Mouse (Mus musculus): ENCODE data around the gene Tfeb. TPM values are rescaled to one million over a fixed set of nuclear protein-coding genes. Genes with fewer than 3 reads are reported as not detected.
A peak's percentile ranks its signal among the peaks of the same experiment; 100 is the strongest.

The Tfeb gene
- total RNA-seq, 1 experiment from 2014 or later, result 86.0 TPM

DNA sequence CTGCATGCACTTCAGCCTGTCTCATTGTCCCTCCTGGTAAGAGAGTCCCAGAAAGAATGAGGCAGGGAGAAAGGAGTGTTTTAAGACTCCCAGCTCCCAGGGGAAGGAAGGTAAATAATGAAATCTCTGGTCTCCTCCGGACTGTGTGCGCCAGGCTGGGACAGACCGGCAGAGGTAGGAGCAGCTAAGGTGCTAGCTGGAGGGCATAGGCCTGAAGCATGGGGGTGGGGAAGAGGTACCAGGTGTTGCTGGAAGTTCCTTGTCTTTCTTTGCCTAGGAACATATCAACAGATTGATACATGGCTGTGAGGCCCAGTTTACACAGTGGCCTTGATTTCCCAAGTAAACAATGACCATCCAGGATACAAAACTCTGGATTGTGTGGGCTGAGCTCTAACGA is 27.9 kb upstream of the Tfeb start:
- ATAC-seq (ENCODE audit: extremely low read depth, insufficient number of reproducible peaks, low FRiP score, poor library complexity, severe bottlenecking), result no peak

GRCm38 (mm10) chr17:47710036-47710435 is 26.8 kb upstream of the Tfeb start:
- no peak for ATAC-seq (ENCODE audit: extremely low read depth, insufficient number of reproducible peaks, low FRiP score, poor library complexity, severe bottlenecking)

DNA sequence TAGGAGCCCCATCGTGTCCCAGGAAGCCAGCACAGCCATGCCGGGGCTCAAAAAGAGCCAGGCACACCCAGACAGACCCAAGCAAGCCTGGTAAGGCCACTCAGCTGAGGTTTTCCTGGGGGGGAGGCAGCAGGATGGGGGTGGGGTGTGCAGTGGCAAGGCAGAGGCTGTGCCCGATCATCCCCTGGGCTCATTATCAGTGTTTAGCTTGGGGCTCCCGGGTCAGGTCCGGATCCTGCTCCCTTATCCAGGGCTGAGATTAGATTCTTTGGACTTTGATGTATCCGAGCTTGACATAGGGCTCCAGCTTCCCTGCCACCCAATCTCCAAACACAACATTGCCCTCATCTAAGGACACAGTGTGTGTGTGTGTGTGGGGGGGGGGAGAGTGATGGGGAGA is 24.9 kb upstream of the Tfeb start:
- ATAC-seq (ENCODE audit: extremely low read depth, insufficient number of reproducible peaks, low FRiP score, poor library complexity, severe bottlenecking), result no peak

- ATAC-seq (ENCODE audit: extremely low read depth, insufficient number of reproducible peaks, low FRiP score, poor library complexity, severe bottlenecking), result no peak
Measured at GRCm38 (mm10) chr17:47712889-47713571, 23.8 kb upstream of the Tfeb start.

DNA sequence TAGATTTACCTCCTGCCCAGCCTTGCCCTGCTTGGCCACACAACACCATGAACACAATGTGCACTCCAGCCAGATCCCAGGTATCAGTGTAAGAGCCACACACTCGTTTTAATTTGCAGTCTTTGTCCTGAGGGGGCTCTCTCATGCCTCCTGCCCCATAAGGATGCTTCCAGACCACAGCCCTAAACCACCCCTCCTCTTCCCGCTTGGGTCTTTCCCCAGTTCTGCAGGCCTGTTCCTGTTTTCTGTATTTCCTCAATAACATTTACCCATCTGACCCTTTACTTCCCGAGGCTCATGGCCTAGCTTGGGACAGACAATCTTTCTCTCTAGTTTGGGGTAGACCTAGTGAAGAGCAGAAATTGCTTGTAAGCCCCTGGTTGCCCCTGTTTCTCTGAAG is 21.8 kb upstream of the Tfeb start:
- no peak for ATAC-seq (ENCODE audit: extremely low read depth, insufficient number of reproducible peaks, low FRiP score, poor library complexity, severe bottlenecking)

- ATAC-seq (ENCODE audit: extremely low read depth, insufficient number of reproducible peaks, low FRiP score, poor library complexity, severe bottlenecking), result no peak
Measured at GRCm38 (mm10) chr17:47721183-47721582, 15.6 kb upstream of the Tfeb start.

GRCm38 (mm10) chr17:47726566-47726965 is 10.3 kb upstream of the Tfeb start, which contains the start of gene Pgc:
Gene Pgc (plus strand): TSS chr17:47726842.
- no peak for ATAC-seq (ENCODE audit: extremely low read depth, insufficient number of reproducible peaks, low FRiP score, poor library complexity, severe bottlenecking)

- no peak for ATAC-seq (ENCODE audit: extremely low read depth, insufficient number of reproducible peaks, low FRiP score, poor library complexity, severe bottlenecking)
Measured at GRCm38 (mm10) chr17:47730633-47731575, 5.9 kb upstream of the Tfeb start.

GRCm38 (mm10) chr17:47735553-47736100 is 1.2 kb upstream of the Tfeb start:
- ATAC-seq (ENCODE audit: extremely low read depth, insufficient number of reproducible peaks, low FRiP score, poor library complexity, severe bottlenecking), result no peak

DNA sequence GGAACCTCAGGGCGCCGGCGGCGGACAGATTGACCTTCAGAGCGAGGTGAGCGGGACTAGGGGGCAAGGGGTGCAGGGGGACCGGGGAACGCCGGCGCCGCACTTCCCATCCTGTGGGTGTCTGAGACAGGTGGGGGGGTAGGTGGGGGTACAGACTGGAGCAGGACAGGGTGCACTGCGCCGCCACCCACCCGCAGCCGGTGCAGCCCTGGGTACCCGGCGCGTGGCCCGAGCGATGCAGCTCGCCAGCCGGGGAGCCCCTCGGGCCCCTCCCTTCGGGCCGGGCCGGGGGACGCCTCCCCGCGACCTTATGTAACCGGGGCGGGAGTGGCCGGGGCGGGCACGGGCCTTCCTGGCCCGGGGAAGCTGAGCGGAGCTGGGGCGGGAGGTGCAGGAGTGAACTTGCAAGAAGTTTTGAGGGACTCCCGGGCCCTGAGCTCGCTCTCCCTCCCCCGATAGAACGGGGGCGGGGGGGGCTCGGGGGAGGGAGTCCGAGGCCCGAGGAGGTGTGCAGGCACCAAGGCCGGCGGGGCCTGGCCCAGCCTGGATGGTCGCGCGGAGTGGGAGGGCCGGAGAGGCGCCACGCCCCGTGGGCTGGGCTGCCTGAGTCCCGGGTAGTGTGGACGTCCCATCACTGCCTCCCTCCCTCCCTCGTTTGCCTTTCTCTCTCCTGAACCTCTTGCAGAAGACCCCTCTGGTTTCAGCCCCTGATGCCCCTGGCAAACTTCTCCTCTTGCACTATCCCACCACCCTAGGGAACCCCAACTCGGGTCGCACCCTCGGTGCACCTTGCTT is 638 bp downstream of the Tfeb start:
- peak; percentile 53 for ATAC-seq (ENCODE audit: extremely low read depth, insufficient number of reproducible peaks, low FRiP score, poor library complexity, severe bottlenecking)

DNA sequence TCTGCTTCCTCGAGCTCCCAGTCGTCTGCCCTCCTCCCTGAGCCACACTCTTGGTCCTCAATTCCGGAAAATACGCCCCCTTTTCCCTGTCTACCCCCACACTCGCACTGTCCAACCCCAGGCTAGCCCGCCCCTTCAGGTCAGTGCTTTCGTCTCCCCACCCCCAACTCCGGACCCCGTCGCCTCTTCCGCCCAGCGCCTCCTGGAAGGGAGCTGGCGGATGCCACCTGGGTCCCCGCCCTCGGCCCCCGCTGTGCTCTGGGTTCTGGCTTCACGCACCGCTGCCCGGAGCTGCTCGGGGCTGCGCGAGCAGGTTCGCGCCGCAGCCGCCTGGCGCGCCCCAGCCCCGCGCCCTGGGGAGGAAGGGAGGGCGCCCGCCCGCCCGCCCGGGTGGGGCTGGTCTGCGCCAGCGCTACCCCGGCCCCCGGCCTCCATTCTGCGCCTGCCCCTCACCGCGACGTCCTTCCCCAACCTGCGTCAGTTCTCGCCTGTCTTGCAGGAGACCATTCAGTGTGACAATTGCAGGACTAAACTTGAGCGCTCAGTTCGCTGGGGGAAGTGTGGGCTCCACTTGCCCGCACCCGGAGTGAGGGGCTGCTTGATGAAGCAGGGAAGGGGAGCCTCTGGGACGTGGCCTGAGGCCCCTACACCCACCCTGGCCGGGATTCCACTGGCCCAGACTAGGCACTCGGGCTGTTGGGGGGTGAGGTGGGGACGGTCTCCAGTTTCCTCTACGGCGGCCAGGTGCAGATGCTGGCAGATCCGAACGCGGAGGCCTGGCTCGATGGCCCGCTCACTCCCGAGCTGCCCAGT is 1.4 kb downstream of the Tfeb start:
- ATAC-seq (ENCODE audit: extremely low read depth, insufficient number of reproducible peaks, low FRiP score, poor library complexity, severe bottlenecking), result peak; percentile 34

GRCm38 (mm10) chr17:47738879-47739798 is 2.3 kb downstream of the Tfeb start:
- peak; percentile 27; the same call in 1 of the 2 replicates for ATAC-seq (ENCODE audit: extremely low read depth, insufficient number of reproducible peaks, low FRiP score, poor library complexity, severe bottlenecking)

GRCm38 (mm10) chr17:47740186-47740585 is 3.4 kb downstream of the Tfeb start:
- ATAC-seq (ENCODE audit: extremely low read depth, insufficient number of reproducible peaks, low FRiP score, poor library complexity, severe bottlenecking), result no peak

DNA sequence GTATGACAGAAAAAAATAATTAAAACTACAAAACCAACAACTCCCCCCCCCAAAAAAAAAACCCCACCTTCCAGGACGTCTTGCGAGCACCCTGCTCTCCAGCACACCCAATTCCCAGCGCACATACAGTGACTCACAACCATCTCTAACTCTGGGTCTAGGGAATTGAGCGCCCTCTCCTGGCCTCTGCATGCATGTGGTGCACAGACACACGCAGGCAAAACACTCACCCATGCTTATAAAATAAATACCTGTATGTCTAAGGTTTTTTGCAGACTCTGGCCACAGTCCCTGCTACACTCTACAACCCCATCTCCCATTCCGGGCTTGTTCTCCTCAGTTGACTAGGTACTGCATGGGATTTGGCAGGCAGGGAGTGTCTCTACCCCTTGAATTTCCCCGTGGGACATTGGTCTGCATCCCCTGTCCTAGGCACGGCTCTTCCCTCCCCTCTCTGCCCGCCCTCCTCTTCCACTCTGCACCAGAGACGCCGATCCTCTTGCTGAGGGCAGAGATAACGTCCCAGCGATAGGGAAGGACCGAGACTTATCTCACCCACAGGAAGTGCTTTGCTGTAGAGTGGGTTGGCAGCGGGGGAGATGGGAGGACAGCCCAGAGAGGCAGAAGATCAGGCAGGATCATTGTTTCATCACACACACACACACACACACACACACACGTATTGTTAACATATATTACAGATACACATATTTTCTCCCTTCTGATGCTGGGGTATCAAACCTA is 6.3 kb downstream of the Tfeb start:
- ATAC-seq (ENCODE audit: extremely low read depth, insufficient number of reproducible peaks, low FRiP score, poor library complexity, severe bottlenecking), result no peak

- no peak for ATAC-seq (ENCODE audit: extremely low read depth, insufficient number of reproducible peaks, low FRiP score, poor library complexity, severe bottlenecking)
Measured at GRCm38 (mm10) chr17:47744086-47744485, 7.3 kb downstream of the Tfeb start.

GRCm38 (mm10) chr17:47744746-47745368 is 8.0 kb downstream of the Tfeb start:
- no peak for ATAC-seq (ENCODE audit: extremely low read depth, insufficient number of reproducible peaks, low FRiP score, poor library complexity, severe bottlenecking)

All from neutrophil, adult 5-6 weeks (primary cell).